Mouse (Mus musculus) kidney, postnatal 0 days (tissue): ENCODE data around the gene Slc22a15. TPM values are rescaled to one million over a fixed set of nuclear protein-coding genes. Genes with fewer than 3 reads are reported as not detected.

Experiments used
- ATAC-seq: fragments of 200-750 bp; cut with Nextera tagmentation; replicated peaks from 2 replicates; pipeline ENCODE4 v1.8.0; 2017; ENCODE audit warnings: low read depth, moderate number of reproducible peaks, moderate TSS enrichment, moderate library complexity; ENCODE audit not compliant: low FRiP score
- DNase-seq: peaks from one replicate; pipeline ENCODE4 v3.0.0-alpha.2; 2016; ENCODE audit warnings: low spot score
- H3K27ac ChIP-seq: fragments of 300-500 bp; sonication (generic); 2 replicates; pipeline ENCODE4 v1.5.1; 2014; ENCODE audit warnings: mild to moderate bottlenecking
- H3K27me3 ChIP-seq: fragments of 300-500 bp; sonication (generic); 2 replicates; pipeline ENCODE4 v1.6.1; 2014; ENCODE audit warnings: low read length, mixed read lengths; ENCODE audit not compliant: insufficient read depth
- H3K36me3 ChIP-seq: fragments of 300-500 bp; sonication (generic); 2 replicates; pipeline ENCODE4 v1.6.1; 2014; ENCODE audit warnings: low read length, mixed read lengths; ENCODE audit not compliant: insufficient read depth
- H3K4me1 ChIP-seq: fragments of 300-500 bp; sonication (generic); replicated peaks from 2 replicates; pipeline ENCODE4 v1.6.1; 2014; ENCODE audit warnings: antibody characterized with exemption, low read length, mixed read lengths; ENCODE audit not compliant: insufficient read depth
- H3K4me2 ChIP-seq: fragments of 300-500 bp; sonication (generic); 2 replicates; pipeline ENCODE4 v1.6.1; 2014; ENCODE audit warnings: mild to moderate bottlenecking, low read length, moderate library complexity, mixed read lengths
- H3K4me3 ChIP-seq: fragments of 300-500 bp; sonication (generic); replicated peaks from 2 replicates; pipeline ENCODE4 v1.5.1; 2014; ENCODE audit warnings: low read depth, low read length
- H3K9ac ChIP-seq: fragments of 300-500 bp; sonication (generic); 2 replicates; pipeline ENCODE4 v1.6.1; 2014; ENCODE audit warnings: low read depth, low read length
- H3K9me3 ChIP-seq: fragments of 300-500 bp; sonication (generic); replicated peaks from 2 replicates; pipeline ENCODE4 v1.6.1; 2016; ENCODE audit warnings: low read length, inconsistent platforms, mixed read lengths
- CTCF ChIP-seq: IDR thresholded peaks from 2 replicates; pipeline ENCODE4 v1.5.1; 2016; ENCODE audit warnings: antibody characterized with exemption, low read depth, mild to moderate bottlenecking, moderate library complexity
- WGBS: fragments of 180-500 bp; shearing (Covaris S2); extraction: QIAGEN DNeasy Blood & Tissue Kit; methylation state at CpG from one replicate; pipeline ENCODE4 v1.1.7; 2014; 5-methylcytosine and 5-hydroxymethylcytosine counted together
- polyA plus RNA-seq: library from polyadenylated mRNA; unstranded; fragments of >200 nt; fragmentation: Nextera tagmentation; extraction: Ambion mirVana; gene quantifications from 2 replicates; pipeline ENCODE4 v1.2.1, GENCODE M21; 2015

The Slc22a15 gene
- polyA plus RNA-seq, 1 experiment from 2014 or later: 3.7 TPM

GRCm38 (mm10) chr3:101939152-101939551 lies 14.9 kb upstream of the Slc22a15 start:
- no peak overlapping the region for H3K4me2 ChIP-seq
- 58% methylated on average over 7 of the region's 7 CpGs for WGBS
- no peak for DNase-seq
- H3K9me3 ChIP-seq: no peaks in the 10 kb centered on the region
- no peak for ATAC-seq
- H3K36me3 ChIP-seq: no peaks in the 10 kb centered on the region
- no peak for TF ChIP-seq CTCF
- no peak overlapping the region for H3K9ac ChIP-seq
- H3K4me1 ChIP-seq: no peaks in the 10 kb centered on the region
- H3K27ac ChIP-seq: no peak overlapping the region
- H3K4me3 ChIP-seq: no peak overlapping the region
- H3K27me3 ChIP-seq: no peaks in the 10 kb centered on the region

DNA sequence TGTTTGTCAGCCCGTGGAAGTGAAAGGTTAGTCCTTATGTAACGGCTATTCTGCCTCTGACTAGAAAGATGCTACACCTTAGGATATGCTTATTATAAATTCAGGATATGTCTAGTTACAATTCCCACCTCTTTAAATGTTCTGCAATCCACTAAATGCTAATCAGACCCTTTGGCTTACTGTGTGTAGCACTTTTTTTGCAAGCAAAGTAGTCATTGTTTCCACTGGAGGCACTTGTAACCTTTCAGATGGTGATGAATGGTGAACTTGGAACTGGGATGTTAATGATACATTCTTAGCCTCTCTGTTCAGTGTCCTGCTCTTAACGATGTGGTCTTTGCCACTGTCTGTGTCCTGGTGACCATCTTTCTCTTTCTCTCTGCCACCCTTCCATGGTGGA lies 12.1 kb upstream of the Slc22a15 start:
- no peaks in the 10 kb centered on the region for H3K4me1 ChIP-seq
- no peaks in the 10 kb centered on the region for H3K9me3 ChIP-seq
- no peak overlapping the region for H3K4me2 ChIP-seq
- H3K27me3 ChIP-seq: no peaks in the 10 kb centered on the region
- no peak for ATAC-seq
- DNase-seq: no peak
- WGBS: 69% methylated on average over 3 of the region's 3 CpGs
- no peak overlapping the region for H3K4me3 ChIP-seq
- no peak overlapping the region for H3K9ac ChIP-seq
- H3K27ac ChIP-seq: no peak overlapping the region
- no peak for TF ChIP-seq CTCF
- H3K36me3 ChIP-seq: no peaks in the 10 kb centered on the region

DNA sequence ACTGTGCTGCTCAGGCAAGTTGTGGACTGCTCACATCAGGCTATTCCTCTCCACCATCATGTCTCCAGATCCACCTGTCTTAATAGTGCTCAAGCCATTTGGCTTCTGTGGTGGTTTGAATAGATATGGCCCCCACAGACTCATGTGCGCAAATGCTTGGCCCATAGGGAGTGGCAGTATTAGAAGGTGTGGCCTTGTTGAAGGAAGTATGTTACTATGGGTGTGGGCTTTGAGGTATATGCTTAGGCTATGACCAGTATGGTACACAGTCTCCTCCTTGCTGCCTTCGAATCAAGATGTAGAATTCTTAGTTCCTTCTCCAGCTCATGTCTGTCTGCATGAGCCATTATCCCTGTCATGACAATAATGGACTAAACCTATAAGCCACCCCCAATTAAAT lies 9.6 kb upstream of the Slc22a15 start:
- Histone ChIP-seq H3K9ac (no peak overlapping the region), H3K4me3 (no peak overlapping the region), H3K4me1 (0 out of 2 replicates have a peak, but pooled peaks cover 2% of the 10 kb centered on the region), H3K27ac (no peak overlapping the region), H3K4me2 (no peak overlapping the region), H3K9me3 (no peaks in the 10 kb centered on the region), H3K27me3 (no peaks in the 10 kb centered on the region), H3K36me3 (no peaks in the 10 kb centered on the region)
- 95% methylated on average over 2 of the region's 2 CpGs for WGBS
- DNase-seq: no peak
- TF ChIP-seq CTCF: no peak
- no peak; the same call in 1 of the 2 replicates for ATAC-seq

- H3K36me3 ChIP-seq: no peaks in the 10 kb centered on the region
- no peak for TF ChIP-seq CTCF
- ATAC-seq: no peak
- no peak overlapping the region for H3K4me3 ChIP-seq
- no peak for DNase-seq
- H3K27ac ChIP-seq: no peak overlapping the region
- no peak overlapping the region for H3K4me2 ChIP-seq
- H3K9ac ChIP-seq: no peak overlapping the region
- H3K4me1 ChIP-seq: 0 out of 2 replicates have a peak, but pooled peaks cover 11% of the 10 kb centered on the region
- H3K27me3 ChIP-seq: no peaks in the 10 kb centered on the region
- 49% methylated on average over 4 of the region's 4 CpGs for WGBS
- H3K9me3 ChIP-seq: no peaks in the 10 kb centered on the region
Measured at GRCm38 (mm10) chr3:101929105-101929876, 5.0 kb upstream of the Slc22a15 start.

- TF ChIP-seq CTCF: no peak
- Histone ChIP-seq H3K4me2 (no peak overlapping the region), H3K4me3 (no peak overlapping the region), H3K9ac (no peak overlapping the region), H3K27ac (no peak overlapping the region), H3K9me3 (no peaks in the 10 kb centered on the region), H3K4me1 (0 out of 2 replicates have a peak, but pooled peaks cover 13% of the 10 kb centered on the region), H3K36me3 (no peaks in the 10 kb centered on the region), H3K27me3 (no peaks in the 10 kb centered on the region)
- no peak for ATAC-seq
- DNase-seq: no peak
Measured at GRCm38 (mm10) chr3:101926636-101927035, 2.4 kb upstream of the Slc22a15 start.

DNA sequence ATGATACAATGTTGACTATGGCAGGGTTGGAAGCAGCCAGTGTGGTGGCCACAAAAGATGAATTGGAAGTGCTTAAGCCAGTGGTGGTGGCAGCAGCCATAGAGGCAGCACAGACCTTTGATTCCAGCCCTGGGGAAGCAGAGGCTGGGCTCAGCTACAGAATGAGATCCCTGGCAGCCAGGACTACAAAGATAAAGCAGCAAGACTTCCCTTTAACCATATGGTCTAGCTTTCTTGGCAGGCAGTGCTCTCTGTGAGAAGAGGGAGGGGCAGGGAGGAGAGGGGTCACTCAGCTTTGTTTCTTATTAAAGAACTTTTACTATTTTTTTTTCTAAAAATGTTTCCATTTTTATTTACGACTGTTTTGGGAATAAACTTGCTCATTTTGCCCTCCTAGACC lies 1.4 kb upstream of the Slc22a15 start:
- ATAC-seq: no peak
- H3K27ac ChIP-seq: no peak overlapping the region; the same call in 1 of the 2 replicates
- H3K4me2 ChIP-seq: no peak overlapping the region

More for the DNA sequence above, 1.4 kb upstream of the Slc22a15 start:
- no peak overlapping the region for H3K4me3 ChIP-seq
- no peaks in the 10 kb centered on the region for H3K9me3 ChIP-seq
- WGBS: 63% methylated on average over 1 of the region's 1 CpGs
- no peaks in the 10 kb centered on the region for H3K36me3 ChIP-seq
- H3K27me3 ChIP-seq: no peaks in the 10 kb centered on the region
- peak; percentile 81 for DNase-seq
- 0 out of 2 replicates have a peak, but pooled peaks cover 13% of the 10 kb centered on the region for H3K4me1 ChIP-seq
- no peak overlapping the region for H3K9ac ChIP-seq
- no peak for TF ChIP-seq CTCF
